Mouse (Mus musculus) yolk sac, embryonic 10.5 days (tissue): Measurements from ENCODE around the gene Ubl7.
A peak's percentile ranks its signal among the peaks of the same experiment; 100 is the strongest.
"Not testable (repeated sequence)": the region's sequence is repeated elsewhere in the genome, so short reads cannot be mapped to it uniquely, and the experiment has no call there.

Source experiments
- DNase-seq: peaks from one replicate; pipeline ENCODE4 v3.0.0-alpha.2; 2017; ENCODE audit warnings: low spot score

Gene Ubl7

GRCm38 (mm10) chr9:57910254-57911160 is at the start of gene Ubl7:
Gene Ubl7 (plus strand): TSS chr9:57910979.
- DNase-seq, result peak; percentile 93

- peak; percentile 29 for DNase-seq
Observed at GRCm38 (mm10) chr9:57861951-57862471, 48.8 kb upstream of the Ubl7 start.

GRCm38 (mm10) chr9:57864336-57864735 is 46.4 kb upstream of the Ubl7 start:
- no peak for DNase-seq

GRCm38 (mm10) chr9:57866530-57866929 is 44.2 kb upstream of the Ubl7 start:
- no peak for DNase-seq

GRCm38 (mm10) chr9:57867236-57867635 is 43.5 kb upstream of the Ubl7 start:
- DNase-seq, result no peak

GRCm38 (mm10) chr9:57867880-57868279 is 42.9 kb upstream of the Ubl7 start:
- no peak for DNase-seq

- DNase-seq, result no peak
Observed at GRCm38 (mm10) chr9:57868767-57869166, 42.0 kb upstream of the Ubl7 start.

GRCm38 (mm10) chr9:57870273-57870816 is 40.4 kb upstream of the Ubl7 start:
- DNase-seq, result no peak

- DNase-seq, result no peak
Observed at GRCm38 (mm10) chr9:57874134-57874533, 36.6 kb upstream of the Ubl7 start.

GRCm38 (mm10) chr9:57874994-57875393 is 35.8 kb upstream of the Ubl7 start:
- no peak for DNase-seq

GRCm38 (mm10) chr9:57879213-57879612 is 31.6 kb upstream of the Ubl7 start:
- no peak for DNase-seq

GRCm38 (mm10) chr9:57880278-57880677 is 30.5 kb upstream of the Ubl7 start:
- DNase-seq, result no peak

- DNase-seq, result not testable (repeated sequence)
Observed at GRCm38 (mm10) chr9:57881781-57882180, 29.0 kb upstream of the Ubl7 start.

- DNase-seq, result no peak
Observed at GRCm38 (mm10) chr9:57883413-57883812, 27.4 kb upstream of the Ubl7 start.

- DNase-seq, result no peak
Observed at GRCm38 (mm10) chr9:57888119-57888518, 22.7 kb upstream of the Ubl7 start.

GRCm38 (mm10) chr9:57900478-57900877 is 10.3 kb upstream of the Ubl7 start:
- no peak for DNase-seq

GRCm38 (mm10) chr9:57901197-57901596 is 9.6 kb upstream of the Ubl7 start:
- DNase-seq, result no peak

GRCm38 (mm10) chr9:57901601-57902000 is 9.2 kb upstream of the Ubl7 start:
- no peak for DNase-seq

GRCm38 (mm10) chr9:57902132-57902531 is 8.6 kb upstream of the Ubl7 start:
- no peak for DNase-seq

GRCm38 (mm10) chr9:57903589-57904249 is 7.1 kb upstream of the Ubl7 start:
- no peak for DNase-seq

- no peak for DNase-seq
Observed at GRCm38 (mm10) chr9:57904250-57904644, 6.5 kb upstream of the Ubl7 start.

GRCm38 (mm10) chr9:57907206-57907605 is 3.6 kb upstream of the Ubl7 start:
- no peak for DNase-seq

GRCm38 (mm10) chr9:57912571-57912970 is 1.8 kb downstream of the Ubl7 start:
- DNase-seq, result no peak
